Mouse (Mus musculus) frontal cortex, postnatal 25 days (tissue): Measurements from ENCODE around the gene Col1a1.

Experiments
- DNase-seq, 2 experiments: peaks; one replicate each; pipeline ENCODE4 v3.0.0; 2022; ENCODE audit warnings: low spot score in 2 of 2

The Col1a1 gene

GRCm38 (mm10) chr11:94936045-94936444, at the start of gene Col1a1:
Gene Col1a1, plus strand, starts transcription at chr11:94936224.
- DNase-seq, result no peak

GRCm38 (mm10) chr11:94891155-94891554, 44.9 kb upstream of the Col1a1 start:
- no peak for DNase-seq

GRCm38 (mm10) chr11:94896753-94897376, 39.2 kb upstream of the Col1a1 start:
- DNase-seq, result no peak

GRCm38 (mm10) chr11:94901231-94901630, 34.8 kb upstream of the Col1a1 start:
- DNase-seq, result no peak

GRCm38 (mm10) chr11:94904306-94904705, 31.7 kb upstream of the Col1a1 start:
- DNase-seq, result no peak

- DNase-seq, result no peak
Measured at GRCm38 (mm10) chr11:94910971-94911370, 25.1 kb upstream of the Col1a1 start.

GRCm38 (mm10) chr11:94912568-94912967, 23.5 kb upstream of the Col1a1 start:
- no peak for DNase-seq

GRCm38 (mm10) chr11:94913302-94914090, 22.5 kb upstream of the Col1a1 start:
- DNase-seq, result no peak

GRCm38 (mm10) chr11:94915675-94916403, 20.2 kb upstream of the Col1a1 start:
- no peak for DNase-seq

- no peak for DNase-seq
Measured at GRCm38 (mm10) chr11:94916477-94916876, 19.5 kb upstream of the Col1a1 start.

GRCm38 (mm10) chr11:94917717-94918116, 18.3 kb upstream of the Col1a1 start:
- DNase-seq, result no peak

- DNase-seq, result no peak
Measured at GRCm38 (mm10) chr11:94920996-94921401, 15.0 kb upstream of the Col1a1 start.

GRCm38 (mm10) chr11:94924977-94925376, 11.0 kb upstream of the Col1a1 start:
- DNase-seq, result no peak

GRCm38 (mm10) chr11:94926431-94926830, 9.6 kb upstream of the Col1a1 start:
- no peak for DNase-seq

GRCm38 (mm10) chr11:94927771-94928291, 8.2 kb upstream of the Col1a1 start:
- no peak for DNase-seq

GRCm38 (mm10) chr11:94928820-94929219, 7.2 kb upstream of the Col1a1 start:
- DNase-seq, result no peak

- DNase-seq, result no peak
Measured at GRCm38 (mm10) chr11:94929599-94929998, 6.4 kb upstream of the Col1a1 start.

GRCm38 (mm10) chr11:94930151-94930550, 5.9 kb upstream of the Col1a1 start:
- DNase-seq, result no peak

GRCm38 (mm10) chr11:94933584-94933983, 2.4 kb upstream of the Col1a1 start:
- no peak for DNase-seq

- no peak for DNase-seq
Measured at GRCm38 (mm10) chr11:94934526-94934925, 1.5 kb upstream of the Col1a1 start.

GRCm38 (mm10) chr11:94936851-94937295, 849 bp downstream of the Col1a1 start:
- DNase-seq, result peak; percentile 79 to 84

GRCm38 (mm10) chr11:94937335-94937781, 1.3 kb downstream of the Col1a1 start:
- DNase-seq, result peak; percentile 27 to 41
